Mouse (Mus musculus): Measurements from ENCODE around the gene Snx21. TPM values are rescaled to one million over a fixed set of nuclear protein-coding genes. Genes with fewer than 3 reads are reported as not detected.
A peak's percentile ranks its signal among the peaks of the same experiment; 100 is the strongest.

Snx21 gene
- polyA plus RNA-seq, 1 experiment from 2014 or later: 19.9 TPM

- H3K4me1 ChIP-seq (replicated peaks; ENCODE audit: insufficient read depth, low read length): no peaks in the 10 kb centered on the region
- no peaks in the 10 kb centered on the region for H3K27me3 ChIP-seq (ENCODE audit: insufficient read depth, low read length)
- no peak overlapping the region for H3K27ac ChIP-seq
- peak; percentile 13 for DNase-seq (ENCODE audit: low spot score)
- no peaks in the 10 kb centered on the region for H3K9me3 ChIP-seq (replicated peaks; ENCODE audit: low read length)
- H3K36me3 ChIP-seq (ENCODE audit: insufficient read depth, low read length): 0 out of 2 replicates have a peak, but pooled peaks cover 4% of the 10 kb centered on the region
- no peak overlapping the region for H3K9ac ChIP-seq (ENCODE audit: low read depth, low read length)
- no peak for TF ChIP-seq CTCF (IDR thresholded peaks at IDR 0.05; ENCODE audit: low read depth)
- no peak overlapping the region for H3K4me2 ChIP-seq (ENCODE audit: low read length)
- no peak overlapping the region for H3K4me3 ChIP-seq (replicated peaks; ENCODE audit: low read depth, low read length)
- 86% methylated on average over 6 of the region's 6 CpGs for WGBS
- ATAC-seq (replicated peaks; ENCODE audit: low FRiP score, low read depth): no peak
Observed at GRCm38 (mm10) chr2:164817206-164817605, 31.6 kb downstream of the Snx21 start.

- peak; percentile 50 for DNase-seq (ENCODE audit: low spot score)
- WGBS: 65% methylated on average over 5 of the region's 5 CpGs
Observed at GRCm38 (mm10) chr2:164817703-164818102, 32.1 kb downstream of the Snx21 start.

GRCm38 (mm10) chr2:164821060-164821459 lies 35.4 kb downstream of the Snx21 start:
- H3K4me3 ChIP-seq (replicated peaks; ENCODE audit: low read depth, low read length): no peak overlapping the region
- WGBS: 89% methylated on average over 6 of the region's 6 CpGs
- DNase-seq (ENCODE audit: low spot score): no peak
- H3K9me3 ChIP-seq (replicated peaks; ENCODE audit: low read length): no peaks in the 10 kb centered on the region
- H3K4me2 ChIP-seq (ENCODE audit: low read length): no peak overlapping the region
- H3K27me3 ChIP-seq (ENCODE audit: insufficient read depth, low read length): no peaks in the 10 kb centered on the region
- no peak overlapping the region for H3K27ac ChIP-seq
- ATAC-seq (replicated peaks; ENCODE audit: low FRiP score, low read depth): no peak
- TF ChIP-seq CTCF (IDR thresholded peaks at IDR 0.05; ENCODE audit: low read depth): no peak
- H3K36me3 ChIP-seq (ENCODE audit: insufficient read depth, low read length): peaks cover 19% of the 10 kb centered on the region
- H3K4me1 ChIP-seq (replicated peaks; ENCODE audit: insufficient read depth, low read length): no peaks in the 10 kb centered on the region
- no peak overlapping the region for H3K9ac ChIP-seq (ENCODE audit: low read depth, low read length)

More at GRCm38 (mm10) chr2:164817703-164818102, 32.1 kb downstream of the Snx21 start:
- Histone ChIP-seq H3K9me3 (replicated peaks; ENCODE audit: low read length) (no peaks in the 10 kb centered on the region), H3K36me3 (ENCODE audit: insufficient read depth, low read length) (0 out of 2 replicates have a peak, but pooled peaks cover 4% of the 10 kb centered on the region), H3K9ac (ENCODE audit: low read depth, low read length) (no peak overlapping the region), H3K4me1 (replicated peaks; ENCODE audit: insufficient read depth, low read length) (no peaks in the 10 kb centered on the region), H3K4me3 (replicated peaks; ENCODE audit: low read depth, low read length) (no peak overlapping the region), H3K27ac (no peak overlapping the region), H3K27me3 (ENCODE audit: insufficient read depth, low read length) (no peaks in the 10 kb centered on the region), H3K4me2 (ENCODE audit: low read length) (no peak overlapping the region)
- TF ChIP-seq CTCF (IDR thresholded peaks at IDR 0.05; ENCODE audit: low read depth): peak; percentile 26; the same call in 1 of the 2 replicates
- 0 out of 2 replicates have a peak, but pooled peaks have one; percentile 29 for ATAC-seq (replicated peaks; ENCODE audit: low FRiP score, low read depth)

GRCm38 (mm10) chr2:164822636-164823165 lies 37.1 kb downstream of the Snx21 start, which contains the start of gene Zswim1:
Gene Zswim1, plus strand, starts transcription at chr2:164822686.
- Histone ChIP-seq H3K9me3 (replicated peaks; ENCODE audit: low read length) (no peaks in the 10 kb centered on the region), H3K27ac (peak within 1 kb of the TSS; percentile 78), H3K4me1 (replicated peaks; ENCODE audit: insufficient read depth, low read length) (no peaks in the 10 kb centered on the region), H3K4me2 (ENCODE audit: low read length) (peak within 1 kb of the TSS; percentile 77), H3K9ac (ENCODE audit: low read depth, low read length) (peak within 1 kb of the TSS; percentile 59), H3K36me3 (ENCODE audit: insufficient read depth, low read length) (peaks cover 32% of the 10 kb centered on the region), H3K4me3 (replicated peaks; ENCODE audit: low read depth, low read length) (peak within 1 kb of the TSS; percentile 77), H3K27me3 (ENCODE audit: insufficient read depth, low read length) (no peaks in the 10 kb centered on the region)
- ATAC-seq (replicated peaks; ENCODE audit: low FRiP score, low read depth) (peak; percentile 99), DNase-seq (ENCODE audit: low spot score) (peak; percentile 99)
- TF ChIP-seq CTCF (IDR thresholded peaks at IDR 0.05; ENCODE audit: low read depth): peak; percentile 20
- WGBS: 2% methylated on average over 32 of the region's 32 CpGs

GRCm38 (mm10) chr2:164823181-164823585 lies 37.6 kb downstream of the Snx21 start:
- ATAC-seq (replicated peaks; ENCODE audit: low FRiP score, low read depth): peak; percentile 41

GRCm38 (mm10) chr2:164823969-164824368 lies 38.3 kb downstream of the Snx21 start:
- no peaks in the 10 kb centered on the region for H3K9me3 ChIP-seq (replicated peaks; ENCODE audit: low read length)
- WGBS: 86% methylated on average over 4 of the region's 4 CpGs
- no peaks in the 10 kb centered on the region for H3K27me3 ChIP-seq (ENCODE audit: insufficient read depth, low read length)
- H3K4me3 ChIP-seq (replicated peaks; ENCODE audit: low read depth, low read length): no peak overlapping the region
- DNase-seq (ENCODE audit: low spot score): no peak
- no peak overlapping the region for H3K27ac ChIP-seq
- no peaks in the 10 kb centered on the region for H3K4me1 ChIP-seq (replicated peaks; ENCODE audit: insufficient read depth, low read length)
- no peak for ATAC-seq (replicated peaks; ENCODE audit: low FRiP score, low read depth)
- no peak for TF ChIP-seq CTCF (IDR thresholded peaks at IDR 0.05; ENCODE audit: low read depth)
- H3K36me3 ChIP-seq (ENCODE audit: insufficient read depth, low read length): peaks cover 37% of the 10 kb centered on the region
- H3K4me2 ChIP-seq (ENCODE audit: low read length): no peak overlapping the region
- H3K9ac ChIP-seq (ENCODE audit: low read depth, low read length): no peak overlapping the region

More at GRCm38 (mm10) chr2:164823181-164823585, 37.6 kb downstream of the Snx21 start:
- H3K27me3 ChIP-seq (ENCODE audit: insufficient read depth, low read length): no peaks in the 10 kb centered on the region
- H3K4me2 ChIP-seq (ENCODE audit: low read length): peak overlapping the region; percentile 77
- H3K27ac ChIP-seq: peak overlapping the region; percentile 78
- peak overlapping the region; percentile 59 for H3K9ac ChIP-seq (ENCODE audit: low read depth, low read length)
- peaks cover 36% of the 10 kb centered on the region for H3K36me3 ChIP-seq (ENCODE audit: insufficient read depth, low read length)
- peak; percentile 69 for DNase-seq (ENCODE audit: low spot score)
- peak; percentile 20; the same call in 1 of the 2 replicates for TF ChIP-seq CTCF (IDR thresholded peaks at IDR 0.05; ENCODE audit: low read depth)
- H3K9me3 ChIP-seq (replicated peaks; ENCODE audit: low read length): no peaks in the 10 kb centered on the region
- 2% methylated on average over 10 of the region's 10 CpGs for WGBS
- no peaks in the 10 kb centered on the region for H3K4me1 ChIP-seq (replicated peaks; ENCODE audit: insufficient read depth, low read length)
- H3K4me3 ChIP-seq (replicated peaks; ENCODE audit: low read depth, low read length): peak overlapping the region; percentile 77
